Mouse (Mus musculus): ENCODE measurements around the gene Tmem186.

- TF ChIP-seq MAX (IDR thresholded peaks at IDR 0.05; ENCODE audit: low read depth): no peak
- TF ChIP-seq POLR2A (IDR thresholded peaks at IDR 0.05; ENCODE audit: insufficient read length, low read depth): no peak
- TF ChIP-seq USF1 (IDR thresholded peaks at IDR 0.05; ENCODE audit: low read depth): no peak
- no peak for TF ChIP-seq TCF12 (IDR thresholded peaks at IDR 0.05; ENCODE audit: insufficient read depth, poor library complexity, severe bottlenecking)
- no peak for TF ChIP-seq MYOG (IDR thresholded peaks at IDR 0.05; ENCODE audit: control insufficient read depth in 1 of 3, insufficient read depth in 1 of 3, insufficient read length in 2 of 3, low read depth in 2 of 3)
- TF ChIP-seq E2F4 (IDR thresholded peaks at IDR 0.05; ENCODE audit: insufficient read depth): no peak
- no peak for TF ChIP-seq POLR2AphosphoS2 (IDR thresholded peaks at IDR 0.05; ENCODE audit: insufficient read length, low read depth)
- TF ChIP-seq TCF3 (IDR thresholded peaks at IDR 0.05; ENCODE audit: insufficient read length, low read depth): no peak
- no peak for TF ChIP-seq REST (IDR thresholded peaks at IDR 0.05; ENCODE audit: insufficient read depth, insufficient read length)
- TF ChIP-seq CEBPB (IDR thresholded peaks at IDR 0.05; ENCODE audit: insufficient read depth, poor library complexity, severe bottlenecking): no peak
- TF ChIP-seq SRF (IDR thresholded peaks at IDR 0.05; ENCODE audit: control insufficient read depth, insufficient read length, low read depth): no peak
Measured at GRCm38 (mm10) chr16:8668386-8668785, 30.9 kb upstream of the Tmem186 start.
